In the genomic region with DNA sequence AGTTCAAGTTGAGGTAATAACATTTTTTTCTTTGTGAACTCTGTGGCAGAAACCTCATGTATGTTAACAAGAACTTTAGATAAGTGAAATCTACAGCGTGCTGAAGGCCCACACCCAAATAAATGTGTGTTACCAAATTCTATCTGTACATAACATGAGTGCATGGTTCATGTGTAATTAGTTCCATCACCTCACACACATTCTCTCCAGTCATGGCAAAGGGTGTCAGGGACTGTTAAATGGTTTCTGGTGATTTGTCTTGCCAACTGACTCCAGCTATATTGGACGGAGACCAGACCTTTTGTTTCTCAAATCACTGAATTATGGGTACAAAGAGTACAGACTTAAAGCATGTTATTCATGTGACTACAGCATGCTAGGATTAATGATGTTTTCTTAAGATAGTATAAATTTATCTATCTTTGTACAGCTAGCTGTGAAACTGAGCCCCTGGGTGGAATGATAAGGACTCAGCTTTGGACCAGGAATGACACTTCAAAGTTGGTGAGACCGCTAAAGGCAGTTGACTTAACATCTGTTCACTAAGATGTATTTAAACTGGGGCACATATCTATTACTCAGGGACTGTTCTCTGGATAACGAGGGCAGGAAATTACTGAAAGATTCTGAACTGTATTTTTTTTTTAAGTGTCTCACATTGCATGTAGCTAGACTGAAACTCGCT, we compare ENCODE assay signal across 18 mouse cellular contexts. TPM values are rescaled to one million over a fixed set of nuclear protein-coding genes. Genes with fewer than 3 reads are reported as not detected.
DNase-seq lines count a peak whose midpoint lies in the region; ATAC-seq and TF ChIP-seq lines count a peak whose summit lies in the region.
"Had no signal": no experiment of that assay in that cellular context is flagged by ENCODE, and none has a peak within 500 bp of the region (broad histone marks: within the 10 kb centered on the region; RNA-seq: fewer than 3 reads in every experiment).

No protein-coding gene starts in this region.

- peak; percentile 94 for TF ChIP-seq EP300 in liver, embryonic 14.5 days (IDR thresholded peaks at IDR 0.05; ENCODE audit: low read depth)

- no peak overlapping the region for H3K4me2 ChIP-seq in midbrain, embryonic 11.5 days
- no peak overlapping the region for H3K4me2 ChIP-seq in midbrain, embryonic 14.5 days (ENCODE audit: low read length)
- peak overlapping the region; percentile 55 for H3K4me2 ChIP-seq in liver, embryonic 14.5 days (ENCODE audit: low read depth)
- no peak overlapping the region for H3K4me2 ChIP-seq in stomach, embryonic 15.5 days
- H3K4me2 ChIP-seq in midbrain, postnatal 0 days (ENCODE audit: low read depth, low read length, poor library complexity, severe bottlenecking): no peak overlapping the region
- H3K4me2 ChIP-seq: forebrain, embryonic 15.5 days; heart, embryonic 11.5 days; hindbrain, embryonic 12.5 days had no signal

- no peak overlapping the region for H3K4me3 ChIP-seq in midbrain, embryonic 11.5 days (ENCODE audit: low read depth, low read length)
- no peak overlapping the region for H3K4me3 ChIP-seq in midbrain, embryonic 14.5 days (replicated peaks; ENCODE audit: low read depth, low read length)
- H3K4me3 ChIP-seq in erythroblast, embryonic 14.5 days (replicated peaks): peak overlapping the region; percentile 20
- no peak overlapping the region for H3K4me3 ChIP-seq in liver, embryonic 14.5 days (ENCODE audit: insufficient read depth in 1 of 2, low read depth in 2 of 2, low read length in 2 of 2)
- no peak overlapping the region for H3K4me3 ChIP-seq in stomach, embryonic 15.5 days (replicated peaks)
- H3K4me3 ChIP-seq in midbrain, postnatal 0 days (ENCODE audit: low read depth, low read length): no peak overlapping the region
- H3K4me3 ChIP-seq: forebrain, embryonic 15.5 days; hindbrain, embryonic 12.5 days; megakaryocyte, embryonic 14.5 days had no signal

- 84% methylated on average over 5 of the region's 5 CpGs for WGBS in midbrain, embryonic 11.5 days
- WGBS in midbrain, embryonic 14.5 days: 80% methylated on average over 5 of the region's 5 CpGs
- WGBS in liver, embryonic 14.5 days (ENCODE audit: insufficient replicate concordance): 17% methylated on average over 5 of the region's 5 CpGs
- WGBS in stomach, embryonic 15.5 days: 54% methylated on average over 5 of the region's 5 CpGs
- 83% methylated on average over 5 of the region's 5 CpGs for WGBS in midbrain, postnatal 0 days

- H3K9ac ChIP-seq in midbrain, embryonic 11.5 days (ENCODE audit: low read length): no peak overlapping the region
- H3K9ac ChIP-seq in midbrain, embryonic 14.5 days (replicated peaks; ENCODE audit: low read length): no peak overlapping the region
- peak overlapping the region; percentile 40; the same call in 1 of the 2 replicates for H3K9ac ChIP-seq in liver, embryonic 14.5 days (replicated peaks)
- no peak overlapping the region for H3K9ac ChIP-seq in stomach, embryonic 15.5 days
- H3K9ac ChIP-seq in midbrain, postnatal 0 days (replicated peaks; ENCODE audit: low read length, poor library complexity, severe bottlenecking): no peak overlapping the region
- H3K9ac ChIP-seq: forebrain, embryonic 15.5 days; hindbrain, embryonic 12.5 days had no signal

- ATAC-seq in midbrain, embryonic 11.5 days (ENCODE audit: low FRiP score): no peak
- no peak for ATAC-seq in midbrain, embryonic 14.5 days (ENCODE audit: low FRiP score, low TSS enrichment)
- ATAC-seq in liver, embryonic 14.5 days (ENCODE audit: insufficient read depth): peak; percentile 92
- peak; percentile 78; the same call in 1 of the 2 replicates for ATAC-seq in stomach, embryonic 15.5 days (ENCODE audit: insufficient read depth, low FRiP score, low read depth)
- no peak for ATAC-seq in midbrain, postnatal 0 days (ENCODE audit: low FRiP score)
- ATAC-seq: CD4-positive, CD25-positive, alpha-beta regulatory T cell, adult 4 months; forebrain, embryonic 15.5 days had no signal

- TF ChIP-seq CTCF in liver, embryonic 14.5 days (IDR thresholded peaks at IDR 0.05; ENCODE audit: low read depth): no peak
- TF ChIP-seq CTCF in midbrain, postnatal 0 days (IDR thresholded peaks at IDR 0.05): no peak

- intact Hi-C loops in left cerebral cortex, postnatal 14 days (cut with DNase I): no loop called here

- no peaks in the 10 kb centered on the region for H3K36me3 ChIP-seq in midbrain, embryonic 11.5 days (ENCODE audit: control insufficient read depth, insufficient read depth, low read length)
- no peaks in the 10 kb centered on the region for H3K36me3 ChIP-seq in midbrain, embryonic 14.5 days (ENCODE audit: control insufficient read depth, insufficient read depth, low read length)
- no peaks in the 10 kb centered on the region; the same call in 1 of the 2 replicates for H3K36me3 ChIP-seq in erythroblast, embryonic 14.5 days (ENCODE audit: control insufficient read depth)
- H3K36me3 ChIP-seq in liver, embryonic 14.5 days (replicated peaks; ENCODE audit: control insufficient read depth, insufficient read depth, low read depth): no peaks in the 10 kb centered on the region
- H3K36me3 ChIP-seq in stomach, embryonic 15.5 days: no peaks in the 10 kb centered on the region
- H3K36me3 ChIP-seq in midbrain, postnatal 0 days (ENCODE audit: insufficient read depth, low read length): no peaks in the 10 kb centered on the region
- H3K36me3 ChIP-seq: forebrain, embryonic 15.5 days; hindbrain, embryonic 12.5 days had no signal

- H3K27me3 ChIP-seq in midbrain, embryonic 11.5 days (ENCODE audit: control insufficient read depth, insufficient read depth, low read length): no peaks in the 10 kb centered on the region
- no peaks in the 10 kb centered on the region for H3K27me3 ChIP-seq in midbrain, embryonic 14.5 days (ENCODE audit: control insufficient read depth, insufficient read depth, low read length)
- no peaks in the 10 kb centered on the region for H3K27me3 ChIP-seq in erythroblast, embryonic 14.5 days (ENCODE audit: control insufficient read depth)
- H3K27me3 ChIP-seq in liver, embryonic 14.5 days (ENCODE audit: control insufficient read depth, insufficient read depth, low read length): no peaks in the 10 kb centered on the region
- H3K27me3 ChIP-seq in stomach, embryonic 15.5 days (replicated peaks): no peaks in the 10 kb centered on the region
- no peaks in the 10 kb centered on the region for H3K27me3 ChIP-seq in midbrain, postnatal 0 days (ENCODE audit: insufficient read depth, low read length)
- H3K27me3 ChIP-seq: forebrain, embryonic 15.5 days; hindbrain, embryonic 12.5 days had no signal

- no peak overlapping the region for H3K27ac ChIP-seq in midbrain, embryonic 11.5 days (ENCODE audit: low read depth, low read length)
- H3K27ac ChIP-seq in midbrain, embryonic 14.5 days (replicated peaks; ENCODE audit: low read depth, low read length): no peak overlapping the region
- H3K27ac ChIP-seq in liver, embryonic 14.5 days: peak overlapping the region; percentile 95
- no peak overlapping the region for H3K27ac ChIP-seq in stomach, embryonic 15.5 days
- no peak overlapping the region for H3K27ac ChIP-seq in midbrain, postnatal 0 days (ENCODE audit: low read depth, low read length)
- H3K27ac ChIP-seq: forebrain, embryonic 15.5 days; hindbrain, embryonic 12.5 days had no signal

- peak; percentile 28 for DNase-seq in midbrain, embryonic 11.5 days (ENCODE audit: low spot score, missing footprints)
- DNase-seq in midbrain, embryonic 14.5 days: no peak
- peak; percentile 81 to 94 (median 92) for DNase-seq in liver, embryonic 14.5 days (ENCODE audit: low read depth in 3 of 3, low spot score in 3 of 3)
- no peak for DNase-seq in adrenal gland, postnatal 14 days
- DNase-seq in midbrain, postnatal 0 days (ENCODE audit: low spot score): no peak
- DNase-seq in left cerebral cortex, postnatal 14 days (ENCODE audit: low spot score in 2 of 2): no peak
- DNase-seq: adrenal gland, postnatal 25 days; cerebellum, adult 8-10 months; heart, postnatal 14 days; kidney, postnatal 4 days; right cerebral cortex, postnatal 25 days had no signal

- peaks cover 10% of the 10 kb centered on the region for H3K4me1 ChIP-seq in midbrain, embryonic 11.5 days (ENCODE audit: control insufficient read depth, insufficient read depth, low read length)
- 0 out of 2 replicates have a peak, but pooled peaks cover 4% of the 10 kb centered on the region for H3K4me1 ChIP-seq in midbrain, embryonic 14.5 days (ENCODE audit: control insufficient read depth, insufficient read depth, low read length)
- H3K4me1 ChIP-seq in erythroblast, embryonic 14.5 days (ENCODE audit: control insufficient read depth): peaks cover 87% of the 10 kb centered on the region
- H3K4me1 ChIP-seq in liver, embryonic 14.5 days (replicated peaks; ENCODE audit: control insufficient read depth in 2 of 2, insufficient read depth in 2 of 2, low read length in 1 of 2): peaks cover 38 to 53% of the 10 kb centered on the region in 2 experiments
- 0 out of 2 replicates have a peak, but pooled peaks cover 7% of the 10 kb centered on the region for H3K4me1 ChIP-seq in stomach, embryonic 15.5 days
- H3K4me1 ChIP-seq in midbrain, postnatal 0 days (ENCODE audit: insufficient read depth, low read length): no peaks in the 10 kb centered on the region

- H3K9me3 ChIP-seq in midbrain, embryonic 11.5 days (ENCODE audit: control insufficient read depth, low read length): no peaks in the 10 kb centered on the region
- no peaks in the 10 kb centered on the region for H3K9me3 ChIP-seq in midbrain, embryonic 14.5 days (ENCODE audit: control insufficient read depth, low read length)
- H3K9me3 ChIP-seq in erythroblast, embryonic 14.5 days (ENCODE audit: control insufficient read depth, low read length): no peaks in the 10 kb centered on the region
- H3K9me3 ChIP-seq in liver, embryonic 14.5 days (ENCODE audit: control insufficient read depth, low read length): no peaks in the 10 kb centered on the region
- no peaks in the 10 kb centered on the region for H3K9me3 ChIP-seq in stomach, embryonic 15.5 days
- no peaks in the 10 kb centered on the region for H3K9me3 ChIP-seq in midbrain, postnatal 0 days (ENCODE audit: low read length)
- H3K9me3 ChIP-seq: forebrain, embryonic 15.5 days; hindbrain, embryonic 12.5 days; megakaryocyte, embryonic 14.5 days had no signal

RNA-seq across cellular contexts. Expression of a gene that starts 11.1 kb away (rescaled TPM):
- 207 and 233 TPM in 2 replicates for polyA plus RNA-seq in midbrain, embryonic 11.5 days (2014; fragmentation: Nextera tagmentation; extraction: Ambion mirVana)
- 126 and 157 TPM in 2 replicates for polyA plus RNA-seq in midbrain, embryonic 14.5 days (2014; fragmentation: Nextera tagmentation; extraction: Ambion mirVana)
- polyA plus RNA-seq in erythroblast, embryonic 14.5 days (2012): 2.2 and 2.5 TPM in 2 replicates
- 27.5 and 59.5 TPM in 2 replicates for polyA plus RNA-seq in liver, embryonic 14.5 days (2012; rRNA removed)
- polyA plus RNA-seq in liver, embryonic 14.5 days (2014; fragmentation: Nextera tagmentation; extraction: Ambion mirVana): 97.9 and 109 TPM in 2 replicates
- polyA plus RNA-seq in stomach, embryonic 15.5 days (2015; fragmentation: Nextera tagmentation; extraction: Ambion mirVana): 144 and 163 TPM in 2 replicates
- 52.7 and 53.5 TPM in 2 replicates for total RNA-seq in adrenal gland, postnatal 14 days (2021)
- total RNA-seq in midbrain, postnatal 0 days (2014; rRNA removed): 67.6 and 68.4 TPM in 2 replicates
- 121 and 123 TPM in 2 replicates for polyA plus RNA-seq in midbrain, postnatal 0 days (2015; fragmentation: Nextera tagmentation; extraction: Ambion mirVana)
- 10 to 100 TPM; 63.5 to 65.9 TPM for total RNA-seq in left cerebral cortex, postnatal 14 days (2021)

RNA-seq across cellular contexts. Expression of a gene that starts 12.4 kb away (rescaled TPM):
- 4.9 and 5.5 TPM in 2 replicates for polyA plus RNA-seq in midbrain, embryonic 11.5 days (2014; fragmentation: Nextera tagmentation; extraction: Ambion mirVana)
- polyA plus RNA-seq in midbrain, embryonic 14.5 days (2014; fragmentation: Nextera tagmentation; extraction: Ambion mirVana): 7.7 and 8.0 TPM in 2 replicates
- polyA plus RNA-seq in erythroblast, embryonic 14.5 days (2012): 0.36 and 0.43 TPM in 2 replicates
- 5.2 and 5.9 TPM in 2 replicates for polyA plus RNA-seq in liver, embryonic 14.5 days (2012; rRNA removed)
- 3.5 TPM in 2 replicates for polyA plus RNA-seq in liver, embryonic 14.5 days (2014; fragmentation: Nextera tagmentation; extraction: Ambion mirVana)
- 5.4 and 5.8 TPM in 2 replicates for polyA plus RNA-seq in stomach, embryonic 15.5 days (2015; fragmentation: Nextera tagmentation; extraction: Ambion mirVana)
- total RNA-seq in adrenal gland, postnatal 14 days (2021): 9.7 and 11.0 TPM in 2 replicates
- 30.3 and 35.7 TPM in 2 replicates for total RNA-seq in midbrain, postnatal 0 days (2014; rRNA removed)
- 5.2 and 6.9 TPM in 2 replicates for polyA plus RNA-seq in midbrain, postnatal 0 days (2015; fragmentation: Nextera tagmentation; extraction: Ambion mirVana)
- total RNA-seq in left cerebral cortex, postnatal 14 days (2021): 10 to 100 TPM; 16.5 to 20.9 TPM

RNA-seq across cellular contexts. Expression of a gene that starts 48.8 kb away (rescaled TPM):
- 25.1 and 28.8 TPM in 2 replicates for polyA plus RNA-seq in midbrain, embryonic 11.5 days (2014; fragmentation: Nextera tagmentation; extraction: Ambion mirVana)
- 6.1 and 7.3 TPM in 2 replicates for polyA plus RNA-seq in midbrain, embryonic 14.5 days (2014; fragmentation: Nextera tagmentation; extraction: Ambion mirVana)
- 0.33 and 0.53 TPM in 2 replicates for polyA plus RNA-seq in erythroblast, embryonic 14.5 days (2012)
- polyA plus RNA-seq in liver, embryonic 14.5 days (2012; rRNA removed): 7.3 and 8.3 TPM in 2 replicates
- 15.3 and 16.8 TPM in 2 replicates for polyA plus RNA-seq in liver, embryonic 14.5 days (2014; fragmentation: Nextera tagmentation; extraction: Ambion mirVana)
- 24.6 and 26.7 TPM in 2 replicates for polyA plus RNA-seq in stomach, embryonic 15.5 days (2015; fragmentation: Nextera tagmentation; extraction: Ambion mirVana)
- total RNA-seq in adrenal gland, postnatal 14 days (2021): 4.7 and 6.5 TPM in 2 replicates
- total RNA-seq in midbrain, postnatal 0 days (2014; rRNA removed): 3.3 and 5.4 TPM in 2 replicates
- polyA plus RNA-seq in midbrain, postnatal 0 days (2015; fragmentation: Nextera tagmentation; extraction: Ambion mirVana): 2.7 and 3.7 TPM in 2 replicates
- total RNA-seq in left cerebral cortex, postnatal 14 days (2021): 1 to 10 TPM; 1.2 to 1.4 TPM

RNA-seq across cellular contexts. Expression of a gene that starts 49.3 kb away (rescaled TPM):
- 50.5 and 54.7 TPM in 2 replicates for polyA plus RNA-seq in midbrain, embryonic 11.5 days (2014; fragmentation: Nextera tagmentation; extraction: Ambion mirVana)
- polyA plus RNA-seq in midbrain, embryonic 14.5 days (2014; fragmentation: Nextera tagmentation; extraction: Ambion mirVana): 35.8 and 44.7 TPM in 2 replicates
- 0.95 and 1.1 TPM in 2 replicates for polyA plus RNA-seq in erythroblast, embryonic 14.5 days (2012)
- 16.6 and 21.7 TPM in 2 replicates for polyA plus RNA-seq in liver, embryonic 14.5 days (2012; rRNA removed)
- 40.7 and 46.7 TPM in 2 replicates for polyA plus RNA-seq in liver, embryonic 14.5 days (2014; fragmentation: Nextera tagmentation; extraction: Ambion mirVana)
- 57.6 and 64.6 TPM in 2 replicates for polyA plus RNA-seq in stomach, embryonic 15.5 days (2015; fragmentation: Nextera tagmentation; extraction: Ambion mirVana)
- 444 and 454 TPM in 2 replicates for total RNA-seq in adrenal gland, postnatal 14 days (2021)
- 21.8 and 26.7 TPM in 2 replicates for total RNA-seq in midbrain, postnatal 0 days (2014; rRNA removed)
- 36.0 and 38.9 TPM in 2 replicates for polyA plus RNA-seq in midbrain, postnatal 0 days (2015; fragmentation: Nextera tagmentation; extraction: Ambion mirVana)
- 10 to 100 TPM; 25.7 to 28.0 TPM for total RNA-seq in left cerebral cortex, postnatal 14 days (2021)

Comparison
In these comparisons a context has a peak if more than half of its experiments do, and no peak if none do; other contexts are left out.
1. DNase-seq: peak in midbrain, embryonic 11.5 days (single experiment) and liver, embryonic 14.5 days (3 of 3); none in midbrain, embryonic 14.5 days (single experiment), adrenal gland, postnatal 14 days (single experiment), midbrain, postnatal 0 days (single experiment) and left cerebral cortex, postnatal 14 days (0 of 2).
2. ATAC-seq: peak in liver, embryonic 14.5 days (single experiment) and stomach, embryonic 15.5 days (single experiment); none in midbrain, embryonic 11.5 days (single experiment), midbrain, embryonic 14.5 days (single experiment) and midbrain, postnatal 0 days (single experiment).